Mouse (Mus musculus) embryonic fibroblast, embryonic 13.5 days (primary cell): Measurements from ENCODE around the gene Atp5e.

ENCODE experiments used
- CTCF ChIP-seq: IDR thresholded peaks from 2 replicates; pipeline ENCODE4 v1.5.1; 2011; ENCODE audit warnings: mild to moderate bottlenecking, control low read depth, low read length, moderate library complexity, borderline replicate concordance; ENCODE audit not compliant: insufficient read depth
- POLR2A ChIP-seq: IDR thresholded peaks from 2 replicates; pipeline ENCODE4 v1.6.1; 2011; ENCODE audit warnings: low read depth, mild to moderate bottlenecking, control low read depth, low read length, moderate library complexity

DNA sequence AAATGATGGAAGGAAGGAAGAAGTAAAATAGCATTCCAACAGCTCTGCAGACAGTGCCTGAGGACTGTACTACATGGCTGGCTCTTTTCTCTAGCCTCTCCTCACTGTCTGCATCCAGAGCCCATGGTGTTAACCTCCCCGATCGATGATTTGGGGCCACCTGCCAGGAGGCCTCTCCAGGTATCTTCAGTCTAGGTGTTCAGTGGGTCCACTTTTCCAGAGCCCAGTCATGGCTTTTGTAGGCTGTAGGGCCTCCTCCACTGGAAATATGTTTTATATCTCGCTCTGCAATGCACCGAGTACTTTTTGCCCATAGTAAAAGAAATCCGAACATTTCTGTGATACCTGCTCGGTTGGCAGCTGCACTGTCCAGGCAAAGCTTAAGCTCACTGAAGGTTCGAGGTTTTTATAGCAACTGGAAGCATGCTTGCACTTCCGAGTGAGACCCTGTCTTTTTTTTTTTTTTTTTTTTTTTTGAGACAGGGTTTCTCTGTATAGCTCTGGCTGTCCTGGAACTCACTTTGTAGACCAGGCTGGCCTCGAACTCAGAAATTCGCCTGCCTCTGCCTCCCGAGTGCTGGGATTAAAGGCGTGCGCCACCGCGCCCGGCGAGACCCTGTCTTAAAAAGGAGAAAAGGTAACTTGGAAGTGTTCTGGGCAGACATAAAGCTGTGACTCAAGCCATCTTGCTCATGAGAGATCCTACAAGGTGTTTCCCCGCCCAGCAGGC, 48.7 kb downstream of the Atp5e start:
- TF ChIP-seq CTCF (no peak), POLR2A (no peak)
